Mouse (Mus musculus) ES-CJ7 (cell line): ENCODE results near the gene Emp1.

Experiments
- DNase-seq: peaks from one replicate; pipeline ENCODE4 v3.0.0; 2011; ENCODE audit warnings: low read depth, low spot score

The Emp1 gene

DNA sequence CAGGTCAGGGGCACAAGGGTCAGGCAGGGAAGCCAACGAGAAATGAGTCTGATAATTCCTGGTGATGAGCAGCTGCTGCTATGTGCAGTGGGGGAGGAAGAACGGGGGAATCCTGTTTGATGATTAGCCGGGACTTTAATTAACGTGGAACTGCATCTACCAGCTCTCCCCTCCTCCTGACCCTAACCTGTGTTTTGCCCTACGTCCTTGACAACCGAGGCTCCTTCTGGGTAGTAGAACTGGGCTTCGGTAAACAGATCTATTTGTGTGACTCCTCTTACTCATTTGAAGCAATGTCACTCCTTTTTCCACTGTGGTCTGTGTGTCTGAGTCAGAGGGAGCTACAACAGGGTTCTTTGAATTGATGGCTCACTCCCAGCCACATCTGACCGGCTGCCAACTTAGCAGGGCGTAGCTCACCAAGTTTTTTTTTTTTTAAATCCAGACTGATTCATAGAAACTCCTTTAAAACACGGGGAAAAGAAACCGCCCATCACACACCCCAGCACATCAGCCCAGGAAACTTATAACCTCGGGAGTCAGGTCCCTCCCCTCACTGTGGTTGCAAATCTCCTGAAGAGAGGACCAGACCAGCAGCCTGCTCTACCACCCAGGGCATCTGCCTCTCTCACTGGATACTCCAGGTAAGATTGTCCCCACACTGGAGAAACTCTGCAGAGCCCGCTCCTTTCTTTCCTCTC, at the start of gene Emp1:
TSS of gene Emp1 (plus strand) at position 87 of the 701 bp plus-strand sequence.
- DNase-seq, result peak; percentile 34

GRCm38 (mm10) chr6:135313981-135314380, 48.4 kb upstream of the Emp1 start:
- DNase-seq, result peak; percentile 56

DNA sequence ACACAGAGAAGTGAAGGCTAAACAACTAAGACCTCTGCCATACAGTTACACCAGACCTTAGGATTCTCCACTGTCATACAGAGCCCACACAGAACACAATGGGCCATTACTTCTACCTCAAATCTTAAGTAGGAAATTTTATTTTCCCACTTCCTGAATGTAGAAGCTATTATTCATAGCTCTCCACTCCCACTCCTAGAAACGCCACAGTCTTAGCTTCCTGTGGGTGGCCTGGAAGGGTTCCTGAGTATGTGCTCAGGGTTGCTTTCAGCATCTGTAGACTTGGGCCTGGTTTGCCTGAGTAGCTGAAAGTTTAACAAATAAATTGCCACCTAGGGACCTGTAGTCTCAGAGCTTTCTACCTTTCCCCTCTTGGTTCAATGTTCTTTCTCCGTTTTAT, 46.2 kb upstream of the Emp1 start:
- DNase-seq, result no peak

GRCm38 (mm10) chr6:135319431-135319933, 42.9 kb upstream of the Emp1 start:
- no peak for DNase-seq

DNA sequence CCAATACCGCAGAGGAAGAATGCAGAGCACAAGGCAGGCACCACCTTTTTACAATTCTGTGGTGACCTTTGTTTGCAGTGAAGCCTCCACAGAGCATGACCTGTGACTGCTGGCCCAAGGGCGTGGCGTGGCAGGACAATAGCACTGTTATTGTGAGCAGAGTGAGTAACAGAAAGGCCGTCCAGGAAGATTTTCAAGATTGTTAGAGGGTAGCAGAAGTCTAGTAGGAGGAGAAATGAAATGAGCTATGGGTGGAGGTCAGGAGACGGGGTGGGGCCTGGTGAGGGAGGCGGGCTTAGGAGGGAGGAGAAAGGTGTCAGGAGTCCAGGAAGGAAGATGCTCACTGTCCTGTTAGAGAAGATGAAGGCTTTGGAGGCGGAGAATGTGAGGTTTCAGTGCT, 39.6 kb upstream of the Emp1 start:
- peak; percentile 72 for DNase-seq

GRCm38 (mm10) chr6:135323311-135323982, 38.9 kb upstream of the Emp1 start:
- DNase-seq, result peak; percentile 34

DNA sequence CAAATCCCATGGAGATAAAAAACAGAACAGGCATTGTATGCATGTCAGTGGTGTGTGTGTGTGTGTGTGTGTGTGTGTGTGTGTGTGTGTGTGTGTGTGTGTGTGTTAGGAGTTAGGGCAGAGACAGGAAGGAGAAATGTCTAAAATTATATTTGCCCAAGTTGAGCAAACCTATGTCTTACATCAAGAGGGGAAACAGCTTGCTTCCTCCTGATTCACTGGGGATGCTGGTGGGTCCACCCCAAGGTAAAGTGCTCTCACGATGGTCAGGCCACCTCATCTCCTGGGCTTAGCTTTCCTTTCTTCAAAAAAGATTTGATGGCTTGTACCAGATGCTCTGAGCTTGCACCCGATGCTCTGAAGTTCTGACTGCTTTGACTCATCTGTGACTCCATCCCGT, 38.2 kb upstream of the Emp1 start:
- no peak for DNase-seq

GRCm38 (mm10) chr6:135324686-135325300, 37.6 kb upstream of the Emp1 start:
- no peak for DNase-seq

DNA sequence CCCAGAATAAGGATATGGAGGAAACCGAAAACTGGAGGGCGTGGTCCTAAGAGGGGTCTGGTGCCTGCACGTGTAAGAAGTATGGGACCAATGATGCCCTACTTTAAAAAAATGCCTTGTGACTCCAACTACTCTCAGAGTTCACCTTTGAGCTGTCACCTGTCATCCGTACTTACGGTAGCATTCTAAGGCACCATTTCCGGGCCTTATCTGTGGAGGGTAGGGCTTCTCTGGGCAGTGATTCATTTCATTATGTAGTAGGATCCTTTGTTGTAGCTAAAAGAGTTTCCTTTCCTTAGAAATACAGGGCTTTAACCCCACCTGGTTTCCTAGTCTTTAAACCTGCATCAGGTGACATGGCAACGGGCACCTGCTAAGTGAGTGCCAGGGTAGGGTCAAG, 35.5 kb upstream of the Emp1 start:
- DNase-seq, result no peak

DNA sequence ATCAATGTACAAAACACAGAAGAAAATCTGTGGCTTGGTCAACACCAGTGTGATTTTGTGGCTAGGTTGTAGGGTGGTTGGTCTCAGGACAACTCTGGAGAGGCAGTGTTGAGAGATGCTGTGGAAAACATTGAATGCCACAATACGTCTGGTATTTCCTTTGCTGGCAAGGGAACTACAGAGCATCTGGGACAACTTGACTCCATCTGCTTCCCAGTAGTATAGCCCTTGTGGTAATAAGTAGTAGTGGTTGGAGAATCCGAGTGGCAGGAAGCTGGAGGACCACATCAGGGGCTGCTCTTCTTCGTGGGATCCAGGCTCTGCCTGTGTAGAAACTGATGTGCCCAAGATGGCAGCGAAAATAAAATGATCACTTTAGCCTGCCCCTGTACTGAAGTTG, 30.4 kb upstream of the Emp1 start:
- DNase-seq, result no peak

DNA sequence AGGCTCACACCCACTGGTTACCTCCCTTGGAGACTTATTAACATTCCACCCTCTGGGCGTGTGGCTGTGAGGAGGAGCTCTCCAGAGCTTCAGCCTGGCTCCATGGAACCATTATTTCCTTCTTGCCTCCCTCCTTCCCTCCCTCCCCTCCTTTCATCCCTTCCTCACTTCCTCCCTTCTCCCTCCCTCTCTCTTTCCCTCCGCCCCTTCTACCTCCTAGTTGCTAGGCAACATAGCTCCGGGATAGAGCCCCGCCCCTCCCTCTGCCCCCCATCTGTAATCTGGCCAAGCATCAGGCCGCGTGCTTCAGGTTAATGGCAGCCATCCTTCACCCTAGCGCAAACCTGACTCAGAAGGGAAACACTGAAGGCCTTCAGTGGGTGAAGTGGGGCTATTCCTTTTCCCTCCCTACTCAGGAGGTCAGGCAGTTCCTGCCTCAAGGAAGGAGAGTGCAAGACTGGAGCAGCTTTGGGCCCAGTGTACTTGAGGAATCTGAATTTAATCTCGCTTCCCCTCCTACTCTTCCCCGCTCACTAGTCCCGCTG, 29.5 kb upstream of the Emp1 start:
- peak; percentile 76 for DNase-seq

GRCm38 (mm10) chr6:135333994-135334651, 28.2 kb upstream of the Emp1 start:
- DNase-seq, result no peak

- no peak for DNase-seq
Measured at GRCm38 (mm10) chr6:135336376-135336775, 26.0 kb upstream of the Emp1 start.

- no peak for DNase-seq
Measured at GRCm38 (mm10) chr6:135340355-135341075, 21.8 kb upstream of the Emp1 start.

- DNase-seq, result no peak
Measured at GRCm38 (mm10) chr6:135341076-135341378, 21.3 kb upstream of the Emp1 start.

- no peak for DNase-seq
Measured at GRCm38 (mm10) chr6:135351638-135352302, 10.6 kb upstream of the Emp1 start.

- no peak for DNase-seq
Measured at GRCm38 (mm10) chr6:135352537-135352936, 9.8 kb upstream of the Emp1 start.

- no peak for DNase-seq
Measured at GRCm38 (mm10) chr6:135354953-135355352, 7.4 kb upstream of the Emp1 start.

- no peak for DNase-seq
Measured at GRCm38 (mm10) chr6:135360331-135360730, 2.0 kb upstream of the Emp1 start.

DNA sequence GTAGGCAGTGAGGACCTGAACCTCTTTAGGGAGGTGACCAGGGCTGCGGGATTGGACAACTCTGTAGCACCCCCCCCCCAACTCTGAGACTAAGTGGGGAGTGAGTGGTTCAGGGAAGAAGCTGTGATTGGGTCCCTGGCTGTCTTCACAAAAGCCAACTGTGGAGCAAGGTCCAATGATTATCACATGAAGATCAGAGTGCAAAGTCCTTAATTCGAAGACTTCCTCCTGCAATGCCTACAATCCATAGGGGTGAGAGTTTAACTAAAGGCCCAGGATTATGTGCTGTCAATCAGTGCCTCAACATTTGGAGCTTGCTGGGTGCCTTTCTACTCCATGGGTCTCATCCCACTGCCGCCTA, 267 bp upstream of the Emp1 start:
- DNase-seq, result no peak
